Mouse (Mus musculus): ENCODE results near the gene Mtch2.

Mtch2 gene

GRCm38 (mm10) chr2:90904076-90904855 is 57.3 kb downstream of the Mtch2 start, which contains the start of the genes Kbtbd4 and Ndufs3:
Gene Kbtbd4, plus strand, starts transcription at chr2:90904740.
Gene Ndufs3, minus strand, starts transcription at chr2:90904827.
- in situ Hi-C loops (cut with MboI; ENCODE audit: low sequenced_read_pairs): no loop called here

- in situ Hi-C loops (cut with MboI; ENCODE audit: low sequenced_read_pairs): no loop called here
Observed at GRCm38 (mm10) chr2:90904856-90905224, 57.9 kb downstream of the Mtch2 start.

- in situ Hi-C loops (cut with MboI; ENCODE audit: low sequenced_read_pairs): no loop called here
Observed at GRCm38 (mm10) chr2:90906721-90907120, 59.8 kb downstream of the Mtch2 start.

- in situ Hi-C loops (cut with MboI; ENCODE audit: low sequenced_read_pairs): no loop called here
Observed at GRCm38 (mm10) chr2:90910861-90911260, 63.9 kb downstream of the Mtch2 start.

GRCm38 (mm10) chr2:90911668-90912067 is 64.7 kb downstream of the Mtch2 start:
- in situ Hi-C loops (cut with MboI; ENCODE audit: low sequenced_read_pairs): no loop called here

GRCm38 (mm10) chr2:90913671-90914070 is 66.7 kb downstream of the Mtch2 start:
- in situ Hi-C loops (cut with MboI; ENCODE audit: low sequenced_read_pairs): no loop called here

GRCm38 (mm10) chr2:90915516-90915915 is 68.6 kb downstream of the Mtch2 start:
- in situ Hi-C loops (cut with MboI; ENCODE audit: low sequenced_read_pairs): no loop called here

All from CH12F3 (cell line).